Mouse (Mus musculus) gastrocnemius, adult 8-10 months (tissue): ENCODE measurements around the gene Tmem203. TPM values are rescaled to one million over a fixed set of nuclear protein-coding genes. Genes with fewer than 3 reads are reported as not detected.

Experiments used
- DNase-seq, 2 experiments: peaks; one replicate each; pipeline ENCODE4 v3.0.0; 2022; ENCODE audit warnings: low spot score in 2 of 2
- total RNA-seq, 4 experiments: library from RNA; stranded (reverse); gene quantifications; 2 replicates each; pipeline ENCODE4 v1.2.4; 2022

The Tmem203 gene
- total RNA-seq, result 10 to 100 TPM; 11.7 to 14.1 (median 13.1) TPM

DNA sequence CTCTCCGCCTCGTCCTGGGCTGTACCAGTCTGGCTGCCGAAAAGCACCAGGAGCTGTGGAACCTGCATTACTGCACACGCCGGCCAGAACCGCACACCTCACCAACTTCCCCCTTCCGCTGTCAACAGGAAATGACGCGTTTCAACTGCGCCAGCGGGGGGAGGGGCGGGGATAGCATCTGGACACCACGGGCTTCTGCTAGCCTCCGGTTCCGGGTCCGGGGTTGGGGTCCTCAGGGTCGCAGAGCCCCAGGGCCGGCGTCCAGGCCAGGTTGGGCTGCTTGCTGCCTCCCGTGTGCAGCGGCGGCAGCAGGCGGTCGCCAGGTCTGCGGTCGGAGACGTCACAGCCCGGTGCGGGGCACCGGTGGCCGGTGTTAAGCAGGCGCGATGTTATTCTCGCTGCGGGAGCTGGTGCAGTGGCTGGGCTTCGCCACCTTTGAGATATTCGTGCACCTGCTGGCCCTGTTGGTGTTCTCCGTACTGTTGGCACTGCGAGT lies at the start of gene Tmem203:
Gene Tmem203, plus strand, starts transcription at position 156 of the 496 bp plus-strand sequence.
- DNase-seq, result peak; percentile 64 to 76

DNA sequence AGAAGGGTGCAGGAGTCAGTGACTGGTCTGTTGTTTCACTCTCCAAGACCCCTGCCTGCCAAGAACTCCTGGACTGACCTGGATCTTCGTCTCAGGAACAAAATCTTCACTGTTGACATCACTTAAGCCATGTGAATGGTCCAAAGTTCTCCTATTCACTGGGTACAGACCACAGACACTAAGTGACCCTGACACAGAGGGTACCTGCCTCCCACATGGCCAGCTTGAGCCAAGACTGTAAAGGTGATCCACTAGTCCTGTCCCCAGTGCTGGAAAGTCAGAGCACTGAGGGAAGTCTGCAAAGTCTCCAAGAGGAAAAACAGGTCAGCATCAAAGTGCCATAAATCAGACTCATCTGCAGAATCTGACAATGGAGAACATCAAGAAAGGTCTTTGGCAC lies 47.6 kb upstream of the Tmem203 start:
- no peak for DNase-seq

DNA sequence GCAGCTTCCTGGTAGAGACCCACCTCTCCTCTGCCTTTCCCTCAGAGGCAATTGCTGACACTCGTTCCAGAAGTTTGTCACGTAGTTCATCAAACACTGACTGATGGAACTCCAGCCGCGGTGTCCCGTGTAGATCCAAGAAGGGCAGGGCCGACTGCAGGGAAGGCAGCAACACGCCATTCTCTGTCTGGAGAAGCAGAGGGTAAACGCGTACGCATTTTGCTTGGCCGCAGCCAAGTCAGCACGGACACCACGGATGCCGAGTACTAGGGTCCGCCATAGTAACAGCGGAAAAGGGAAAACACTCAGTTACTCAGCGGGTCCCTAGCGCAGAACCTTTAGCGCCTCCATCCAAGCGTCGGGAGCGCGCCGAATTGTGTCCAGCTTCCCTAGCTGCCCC lies 44.6 kb upstream of the Tmem203 start:
- DNase-seq, result no peak

GRCm38 (mm10) chr2:25211121-25211670 lies 44.0 kb upstream of the Tmem203 start, which contains the start of gene Nelfb:
TSS of gene Nelfb (minus strand) at chr2:25211489.
- peak; percentile 84 for DNase-seq

GRCm38 (mm10) chr2:25213266-25213865 lies 41.9 kb upstream of the Tmem203 start:
- no peak for DNase-seq

GRCm38 (mm10) chr2:25214444-25214843 lies 40.8 kb upstream of the Tmem203 start, which contains the start of gene Stpg3:
TSS of gene Stpg3 (minus strand) at chr2:25214637.
- no peak for DNase-seq

DNA sequence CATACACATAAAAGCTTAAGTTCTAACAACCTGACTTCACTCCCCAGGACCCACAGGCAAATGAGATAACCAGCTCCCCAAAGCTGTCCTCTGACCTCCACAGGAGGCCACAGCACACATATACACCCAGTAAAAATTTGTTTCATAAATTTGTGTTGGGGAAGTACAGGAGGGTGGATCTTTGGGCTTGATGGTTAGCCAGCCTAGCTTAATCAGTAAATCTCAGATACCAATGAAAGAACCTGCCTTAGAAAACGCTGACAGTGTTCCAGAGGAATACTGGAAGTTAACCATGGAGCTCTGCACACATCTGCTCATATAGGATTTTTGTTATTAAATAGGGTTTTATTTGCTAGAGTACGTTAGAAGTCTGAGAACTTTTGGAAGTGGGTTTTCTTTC lies 37.6 kb upstream of the Tmem203 start:
- DNase-seq, result no peak

DNA sequence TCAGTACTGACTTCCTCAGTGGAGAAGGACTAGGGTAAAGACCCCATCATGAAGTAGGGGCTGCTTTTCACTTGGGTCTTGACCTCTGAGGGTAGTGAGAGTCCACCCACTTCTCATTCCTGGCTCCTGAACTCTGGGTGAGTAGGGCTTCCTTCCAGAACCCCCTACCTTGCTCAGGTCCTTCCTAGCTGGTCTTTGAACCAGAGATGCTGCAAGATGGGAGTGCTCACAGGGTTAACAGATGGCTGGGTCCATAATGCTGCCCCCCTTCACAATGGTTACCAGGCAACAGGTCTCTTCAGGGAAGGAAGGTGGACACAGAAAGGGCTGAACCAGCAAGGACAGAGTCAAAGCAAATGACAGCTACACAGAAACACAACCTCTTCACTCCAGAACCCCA lies 36.8 kb upstream of the Tmem203 start, which contains the start of gene Fam166a:
Gene Fam166a, plus strand, starts transcription at position 301 of the 400 bp plus-strand sequence.
- DNase-seq, result no peak

DNA sequence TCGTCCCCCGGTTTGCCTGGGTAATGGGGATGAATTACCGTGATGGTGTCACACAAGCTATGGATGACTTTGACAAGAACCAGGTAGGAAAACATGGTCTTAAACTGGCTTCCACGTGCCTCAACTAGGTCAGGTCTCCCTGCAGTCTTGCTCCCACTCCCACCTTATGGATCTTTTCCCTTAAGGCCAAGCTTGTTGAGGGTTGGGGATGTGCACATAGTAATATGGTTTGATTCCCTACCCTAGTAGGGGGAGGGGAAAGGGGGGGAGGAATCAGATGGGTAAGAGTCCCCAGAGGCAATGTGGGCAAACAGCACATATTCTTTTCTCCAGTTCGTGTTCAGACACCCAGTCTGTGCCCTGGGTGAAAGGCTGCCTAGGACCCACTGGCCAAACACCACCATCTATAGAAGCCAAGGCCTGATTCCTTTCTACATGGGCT lies 33.9 kb upstream of the Tmem203 start:
- no peak for DNase-seq

DNA sequence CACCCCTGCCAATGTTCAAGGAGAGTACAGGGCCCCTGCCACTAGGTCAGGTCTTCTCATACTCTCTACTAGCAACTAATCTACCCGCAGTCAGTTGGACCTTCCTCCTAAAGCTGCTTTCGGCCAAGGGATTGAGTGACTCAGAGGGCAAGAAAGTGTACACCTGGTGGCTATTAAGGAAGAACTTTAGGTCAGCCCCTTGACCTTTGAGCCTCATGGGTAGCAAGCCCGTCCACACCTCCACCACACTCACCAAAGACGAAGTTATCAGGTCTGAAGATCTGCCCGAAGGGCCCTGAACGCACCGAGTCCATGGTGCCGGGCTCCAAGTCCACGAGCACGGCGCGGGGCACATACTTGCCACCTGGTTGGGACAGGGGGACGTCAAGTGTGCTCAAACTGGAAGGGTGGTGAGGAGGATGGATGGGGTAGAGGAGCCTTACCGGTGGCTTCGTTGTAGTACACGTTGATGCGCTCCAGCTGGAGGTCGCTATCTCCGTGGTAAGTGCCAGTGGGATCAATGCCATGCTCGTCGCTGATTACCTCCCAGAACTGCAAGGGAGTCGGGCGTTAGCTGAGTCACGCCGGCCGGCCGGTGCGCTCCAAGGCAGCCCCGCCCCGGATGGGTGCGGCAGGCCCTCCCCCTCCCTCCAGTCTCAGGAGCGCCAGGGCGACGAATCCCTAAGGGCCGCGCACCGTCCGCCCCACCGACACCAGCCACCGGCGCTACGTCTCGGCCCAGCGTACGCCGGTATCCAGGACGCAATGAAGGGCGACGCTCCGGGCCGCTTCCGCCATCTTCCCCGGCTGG lies 31.4 kb upstream of the Tmem203 start:
- DNase-seq, result peak; percentile 80 to 87

DNA sequence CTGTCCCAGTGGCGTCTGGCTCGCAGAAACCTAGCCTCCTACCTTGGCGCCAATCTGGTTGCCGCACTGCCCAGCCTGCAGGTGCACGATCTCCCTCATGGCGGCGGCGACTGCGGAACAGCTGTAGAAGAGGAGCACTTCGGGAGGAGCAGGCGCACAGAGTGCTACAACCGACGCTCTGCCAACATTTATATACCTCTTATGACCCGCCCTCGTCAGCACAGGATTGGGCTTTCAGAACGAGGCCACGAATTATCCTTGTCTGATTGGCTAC lies 30.8 kb upstream of the Tmem203 start, which contains the start of gene Tubb4b:
Gene Tubb4b, minus strand, starts transcription at position 211 of the 274 bp plus-strand sequence.
- DNase-seq, result no peak

DNA sequence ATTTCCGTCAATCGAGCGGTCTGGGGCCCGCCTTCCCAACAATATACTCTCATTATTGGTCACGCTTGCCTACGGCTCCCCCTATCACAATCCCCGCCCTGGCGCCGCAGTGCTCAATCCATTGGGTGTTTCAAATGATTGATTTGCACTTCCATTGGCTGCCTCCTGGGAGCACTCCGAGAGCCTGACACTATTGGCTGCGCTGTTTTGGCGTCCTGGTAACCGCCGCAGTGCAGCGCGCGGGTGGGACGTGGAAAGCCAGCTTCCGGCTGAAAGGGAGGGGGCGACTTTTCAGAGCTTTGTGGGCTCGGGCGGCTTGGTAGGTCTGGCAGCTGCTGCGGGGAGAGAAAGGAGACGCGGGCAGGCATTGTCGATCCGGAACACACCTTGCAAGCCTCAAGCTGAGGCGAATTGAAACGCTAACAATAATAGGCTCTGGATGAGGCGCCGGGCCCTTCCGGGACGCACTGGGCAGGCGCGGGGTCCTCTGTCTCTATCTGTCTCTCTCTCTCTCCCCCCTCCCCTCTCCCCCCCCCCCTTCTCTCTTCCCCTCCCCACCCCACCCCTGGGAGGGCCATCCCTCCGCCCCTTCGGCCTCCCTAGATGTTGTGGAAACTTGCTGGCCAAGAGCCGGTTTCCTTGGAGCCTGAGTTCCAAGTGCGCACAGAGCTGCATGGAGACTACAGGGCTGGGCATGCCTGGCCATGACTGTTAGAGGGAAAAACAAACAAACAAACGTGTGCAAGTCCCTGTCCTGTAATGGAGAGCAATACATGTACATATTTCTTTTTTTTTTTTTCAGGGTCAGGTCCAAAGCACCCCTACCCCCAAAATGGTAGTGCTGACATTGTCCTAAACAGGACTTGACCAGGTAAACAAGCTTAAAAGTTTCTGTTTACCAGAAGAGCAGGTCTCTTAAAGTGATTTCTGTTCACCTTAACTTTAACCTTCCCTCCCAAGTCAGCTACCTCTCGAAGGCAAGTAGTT lies 30.2 kb upstream of the Tmem203 start:
- DNase-seq, result peak; percentile 99

DNA sequence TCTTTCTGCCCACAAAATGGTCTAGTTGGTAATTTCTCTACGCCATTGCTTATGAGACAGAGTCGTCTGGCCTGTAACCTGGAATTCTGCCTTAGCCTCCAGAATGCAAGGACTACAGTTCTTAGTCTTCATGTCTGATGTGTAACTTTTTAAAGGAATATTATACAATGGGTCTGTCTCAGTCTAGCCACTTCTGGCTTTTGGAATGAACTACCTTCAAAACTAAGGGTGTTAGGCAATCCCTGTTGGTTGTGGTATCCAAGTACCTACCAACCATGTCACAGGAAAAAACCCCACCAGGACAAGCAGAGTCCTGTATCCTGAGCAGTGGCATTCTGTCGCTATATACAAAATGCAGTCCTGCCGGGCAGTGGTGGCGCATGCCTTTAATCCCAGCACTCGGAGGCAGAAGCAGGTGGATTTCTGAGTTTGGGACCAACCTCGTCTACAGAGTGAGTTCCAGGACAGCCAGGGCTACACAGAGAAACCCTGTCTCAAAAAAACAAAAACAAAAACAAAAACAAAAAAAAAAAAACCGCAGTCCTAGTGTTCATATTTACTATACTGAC lies 29.3 kb upstream of the Tmem203 start:
- DNase-seq, result no peak

GRCm38 (mm10) chr2:25226864-25227263 lies 28.4 kb upstream of the Tmem203 start:
- DNase-seq, result peak; percentile 45 to 62

GRCm38 (mm10) chr2:25227406-25227805 lies 27.8 kb upstream of the Tmem203 start:
- DNase-seq, result no peak

DNA sequence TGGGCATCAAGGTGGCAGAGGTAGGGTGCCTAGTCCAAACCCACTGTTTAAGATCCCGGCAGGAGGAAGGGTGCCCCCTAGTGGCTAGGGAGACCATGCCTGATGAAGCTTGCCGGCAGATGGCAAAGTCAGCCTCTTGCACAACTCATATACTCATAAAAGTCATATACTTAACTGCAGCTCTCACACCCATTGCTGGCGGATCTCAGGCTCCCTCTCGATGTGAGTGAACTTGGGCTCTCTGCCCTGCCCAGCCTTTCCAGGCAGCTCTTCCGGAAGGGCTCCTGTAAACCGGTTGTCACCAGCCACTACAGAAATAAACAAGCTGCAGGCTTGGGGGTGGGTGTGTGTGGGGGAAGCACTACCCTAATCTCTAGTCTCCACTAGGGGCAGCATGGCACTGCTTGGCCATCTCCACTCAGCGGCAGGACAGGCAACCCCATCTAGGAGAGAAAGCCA lies 26.8 kb upstream of the Tmem203 start:
- peak; percentile 80 to 87 for DNase-seq

DNA sequence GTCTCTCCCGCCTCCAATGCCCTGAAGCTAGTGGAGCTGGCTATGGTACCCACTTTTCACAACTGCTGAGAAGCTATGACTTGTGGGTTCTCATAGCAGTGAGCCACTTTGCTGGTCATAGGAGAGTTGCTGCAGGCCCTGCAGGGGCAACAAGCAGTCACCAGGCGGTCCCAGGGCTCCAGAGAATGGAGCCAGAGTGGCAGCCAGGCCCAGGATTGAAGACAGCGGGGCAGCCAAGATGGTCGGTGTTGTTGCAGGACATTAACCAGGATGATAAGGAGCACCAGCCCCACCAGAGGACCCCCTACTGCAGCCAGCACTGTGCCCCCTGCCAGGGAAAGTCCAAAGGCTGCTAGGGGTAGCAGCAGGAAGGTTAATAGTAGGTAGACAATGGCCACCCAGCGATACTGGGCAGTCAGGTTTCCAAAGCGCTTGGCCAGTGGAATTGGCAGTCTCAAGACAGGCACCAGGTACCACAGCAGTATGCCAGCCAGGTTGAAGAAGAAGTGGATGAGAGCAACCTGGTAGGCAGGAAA lies 26.2 kb upstream of the Tmem203 start:
- peak in 1 of 2 experiments; percentile 21 for DNase-seq

GRCm38 (mm10) chr2:25229582-25229981 lies 25.7 kb upstream of the Tmem203 start:
- DNase-seq, result no peak

DNA sequence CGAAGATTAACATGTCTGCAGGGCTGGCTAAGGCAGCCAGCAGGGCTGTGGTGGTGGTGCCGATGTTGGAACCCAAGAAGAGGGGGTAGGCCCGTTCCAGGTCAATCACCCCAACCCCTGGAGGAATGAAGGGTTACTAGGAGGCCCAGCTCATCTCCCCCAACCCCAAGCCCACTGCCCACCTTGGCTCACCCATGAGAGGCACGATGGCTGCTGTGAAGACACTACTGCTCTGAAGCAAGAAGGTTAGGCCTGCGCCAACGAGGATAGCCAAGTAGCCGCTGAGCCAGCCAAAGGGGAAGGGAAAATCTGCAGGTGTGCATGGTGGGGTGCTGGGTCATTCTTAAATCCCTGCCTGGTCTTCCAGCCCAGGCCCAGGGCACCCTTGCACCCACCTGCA lies 24.7 kb upstream of the Tmem203 start:
- no peak for DNase-seq

- no peak for DNase-seq
Measured at GRCm38 (mm10) chr2:25231038-25231437, 24.2 kb upstream of the Tmem203 start.
